Mouse (Mus musculus): Measurements from ENCODE around the gene BC067074. TPM values are rescaled to one million over a fixed set of nuclear protein-coding genes. Genes with fewer than 3 reads are reported as not detected.
A peak's percentile ranks its signal among the peaks of the same experiment; 100 is the strongest.
"Not testable (repeated sequence)": the region's sequence is repeated elsewhere in the genome, so short reads cannot be mapped to it uniquely, and the experiment has no call there.

BC067074 gene
- polyA plus RNA-seq, 1 experiment, result 0.17 TPM

DNA sequence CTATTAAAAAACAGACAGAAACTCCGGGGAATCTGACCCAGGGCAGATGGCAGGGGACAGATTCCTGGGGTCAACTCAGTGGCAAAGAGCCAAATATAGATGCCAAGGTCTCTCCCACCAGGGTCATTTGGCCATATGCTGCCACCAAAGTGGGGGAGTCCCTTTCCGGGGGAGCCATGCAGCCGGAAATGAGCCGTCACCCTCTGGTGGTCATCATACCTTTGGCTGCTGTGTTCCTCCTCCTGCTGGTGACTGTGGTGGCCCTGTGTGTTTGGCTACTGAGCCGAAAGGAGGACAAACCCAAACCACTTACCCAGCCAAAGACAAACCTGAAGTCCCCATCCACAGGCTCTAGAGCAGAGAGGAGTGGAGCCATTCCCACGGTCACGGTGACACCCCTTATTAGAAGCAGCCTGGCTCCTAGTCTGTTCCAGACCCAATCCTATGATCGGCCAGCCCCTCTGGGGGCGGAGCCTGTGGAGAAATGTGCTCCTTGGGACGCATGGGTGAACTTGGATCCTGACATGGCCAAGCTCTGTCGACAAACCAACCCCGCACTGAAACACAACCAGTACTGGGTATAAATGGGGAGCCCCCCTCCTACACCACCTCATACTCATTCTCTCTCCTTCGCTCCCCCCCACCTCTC, 76.1 kb downstream of the BC067074 start:
- WGBS, result 79% methylated on average over 13 of the region's 13 CpGs

DNA sequence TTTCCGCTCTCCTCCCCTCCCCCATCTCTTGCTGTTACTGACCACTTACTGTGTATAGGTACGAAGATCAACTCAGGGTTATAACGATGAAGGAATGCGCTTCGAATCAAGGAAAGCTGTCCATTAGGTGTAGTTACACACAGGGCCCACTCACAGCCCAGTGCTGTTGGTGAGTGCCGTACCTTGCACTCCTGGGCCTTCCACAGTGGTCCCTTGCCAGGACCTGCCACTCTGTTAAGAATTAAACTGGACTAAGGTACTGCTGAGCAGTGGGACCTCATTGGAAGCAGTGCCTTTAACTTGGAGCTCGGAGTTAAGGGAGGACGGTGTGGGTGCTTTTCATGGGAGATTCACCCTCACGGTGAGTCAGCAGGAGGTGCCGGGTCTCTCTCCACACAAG, 76.7 kb downstream of the BC067074 start:
- DNase-seq (ENCODE audit: low read depth, low spot score), result no peak
- WGBS, result 79% methylated on average over 10 of the region's 10 CpGs

More for the DNA sequence above, 76.1 kb downstream of the BC067074 start:
- no peak for DNase-seq (ENCODE audit: low read depth, low spot score)

DNA sequence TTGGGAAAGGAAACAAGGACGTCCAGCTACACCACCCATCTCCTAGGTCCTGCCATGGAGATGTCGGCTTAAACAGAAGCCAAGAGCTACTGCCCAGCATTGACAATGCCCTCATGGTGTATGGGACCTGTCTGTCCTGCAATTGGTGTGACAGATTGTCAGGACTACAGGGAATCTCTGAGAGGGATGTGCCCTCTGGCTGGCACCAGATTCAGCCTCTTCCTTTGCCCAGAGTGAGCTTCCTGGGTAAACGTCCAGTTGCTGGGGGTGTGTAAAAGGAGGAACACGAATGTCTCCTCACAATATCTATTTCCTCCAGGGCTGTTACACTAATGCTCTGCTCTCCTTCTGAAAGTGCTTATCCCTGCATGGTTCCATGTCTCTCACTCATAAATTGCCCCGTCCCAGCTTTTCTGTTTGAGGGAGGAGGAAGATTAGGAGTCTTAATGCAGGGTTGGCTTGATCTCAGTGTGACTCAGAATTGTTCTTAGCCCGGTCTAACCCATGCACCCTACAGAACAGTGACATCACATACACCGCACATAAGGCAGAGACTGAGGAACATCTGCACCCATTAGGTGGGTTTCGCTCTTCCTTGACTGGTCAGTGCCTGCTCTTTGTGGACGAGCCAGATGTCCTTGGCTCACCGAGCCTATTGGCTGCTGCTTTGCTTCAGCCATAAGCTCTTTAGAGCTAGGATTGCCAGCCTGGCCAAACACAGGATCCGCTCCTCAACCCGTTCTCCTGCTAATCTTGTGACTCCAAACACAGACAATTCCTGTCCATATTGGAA, 80.5 kb downstream of the BC067074 start:
- 69% methylated on average over 12 of the region's 12 CpGs for WGBS
- DNase-seq (ENCODE audit: low read depth, low spot score), result no peak

DNA sequence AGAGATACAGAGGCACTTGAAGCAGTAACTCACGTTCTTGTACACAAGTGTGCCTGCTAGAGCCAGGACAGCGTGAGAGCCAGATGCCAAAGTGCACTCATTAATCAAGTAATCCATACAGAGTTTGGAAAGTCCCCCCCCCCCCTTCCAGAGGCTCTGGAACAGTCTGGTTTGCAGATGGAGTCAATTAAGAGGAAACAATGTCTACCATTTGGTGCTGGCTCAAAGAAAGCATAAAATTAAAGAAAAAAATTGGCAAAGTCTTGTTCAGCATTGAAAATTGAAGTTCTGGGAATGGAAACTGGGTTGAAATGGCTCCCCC, 81.1 kb downstream of the BC067074 start:
- no peak for DNase-seq (ENCODE audit: low read depth, low spot score)
- WGBS, result 30% methylated on average over 2 of the region's 2 CpGs

DNA sequence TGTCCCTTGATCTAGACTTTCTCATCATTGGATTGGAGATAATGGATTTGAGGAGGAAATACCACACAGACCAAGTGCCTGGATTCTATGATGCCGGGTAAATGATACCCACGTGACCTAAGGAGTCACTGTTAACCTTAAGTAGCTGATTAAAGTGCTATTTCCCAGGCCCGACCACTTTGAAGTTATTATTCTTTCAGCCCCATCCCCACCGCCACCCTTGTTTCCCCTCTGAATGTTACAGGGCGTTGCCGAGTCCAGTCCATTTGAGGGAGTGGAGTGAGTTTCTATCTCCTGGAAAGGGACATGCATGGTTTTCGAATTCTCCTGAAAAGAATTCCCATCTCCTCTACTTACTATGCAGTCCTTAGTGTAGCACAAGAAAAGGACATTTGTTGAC, 84.7 kb downstream of the BC067074 start:
- DNase-seq (ENCODE audit: low read depth, low spot score), result no peak
- 89% methylated on average over 7 of the region's 7 CpGs for WGBS

DNA sequence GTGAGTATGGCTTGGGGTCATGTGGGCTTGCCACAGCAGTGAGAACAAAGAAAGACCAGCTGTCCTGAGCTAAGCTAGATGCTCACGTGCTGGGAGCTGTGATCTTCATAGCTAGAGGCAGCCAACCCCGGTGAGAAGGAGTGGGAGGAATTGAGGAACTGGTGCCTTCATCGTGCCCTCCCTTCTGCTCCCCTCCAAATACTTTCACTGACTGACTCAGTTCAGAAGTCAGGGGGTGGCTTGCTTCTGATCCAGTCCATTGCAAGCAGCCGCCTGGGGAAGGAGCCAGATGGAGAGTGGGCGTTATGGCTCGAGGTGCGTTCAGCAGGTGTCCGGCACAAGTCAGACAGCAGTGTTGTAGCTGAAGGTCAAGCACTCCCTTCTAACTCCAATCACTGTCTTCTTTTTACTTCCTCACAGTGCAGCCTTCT, 86.0 kb downstream of the BC067074 start:
- no peak for DNase-seq (ENCODE audit: low read depth, low spot score)
- 78% methylated on average over 8 of the region's 8 CpGs for WGBS

DNA sequence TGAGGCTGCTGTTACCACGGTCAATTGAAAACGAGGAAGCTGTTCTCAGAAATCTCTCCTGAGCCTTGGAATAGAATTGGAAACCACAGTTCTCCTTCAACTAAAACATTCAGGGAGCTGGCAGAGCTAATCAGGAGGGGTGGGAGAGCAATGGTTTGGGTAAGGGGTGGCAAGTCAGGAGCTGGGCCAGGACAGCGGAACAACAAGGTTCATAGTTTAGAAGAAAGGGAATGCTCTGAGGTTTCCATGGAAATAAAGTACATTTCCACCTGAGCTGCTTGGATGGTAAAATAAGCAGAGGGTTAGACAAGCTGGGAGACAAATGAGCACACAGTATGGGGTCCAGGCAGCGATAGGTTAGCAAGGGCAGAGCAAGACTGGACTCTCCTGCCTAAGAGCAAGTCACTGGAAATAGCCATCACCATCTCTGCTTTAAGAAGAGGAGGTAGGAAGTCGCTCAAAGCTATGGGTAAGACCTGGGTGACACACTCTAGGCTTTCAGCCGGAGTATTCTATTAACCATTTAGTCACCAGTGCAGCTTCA, 86.9 kb downstream of the BC067074 start:
- WGBS, result 65% methylated on average over 6 of the region's 6 CpGs
- DNase-seq (ENCODE audit: low read depth, low spot score), result no peak

DNA sequence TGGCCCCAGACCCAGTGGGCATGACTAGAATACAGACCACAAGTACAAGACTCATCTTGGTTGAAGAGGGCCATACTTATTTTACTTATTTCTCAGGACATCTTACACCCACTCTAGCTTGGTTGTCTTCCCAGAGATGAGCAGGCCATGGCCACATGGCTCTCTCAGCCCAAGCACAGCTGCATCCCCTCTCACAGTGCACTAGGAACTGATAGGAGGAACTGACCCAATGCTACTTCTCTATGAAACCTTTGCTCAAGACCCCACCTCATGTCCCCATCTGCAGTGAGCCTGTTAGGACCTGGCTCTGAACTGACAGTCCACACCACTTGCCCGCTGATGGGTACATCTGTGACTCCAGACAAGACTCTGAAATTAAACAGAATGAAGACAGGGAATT, 88.8 kb downstream of the BC067074 start:
- DNase-seq (ENCODE audit: low read depth, low spot score), result no peak
- WGBS, result 88% methylated on average over 1 of the region's 1 CpGs

DNA sequence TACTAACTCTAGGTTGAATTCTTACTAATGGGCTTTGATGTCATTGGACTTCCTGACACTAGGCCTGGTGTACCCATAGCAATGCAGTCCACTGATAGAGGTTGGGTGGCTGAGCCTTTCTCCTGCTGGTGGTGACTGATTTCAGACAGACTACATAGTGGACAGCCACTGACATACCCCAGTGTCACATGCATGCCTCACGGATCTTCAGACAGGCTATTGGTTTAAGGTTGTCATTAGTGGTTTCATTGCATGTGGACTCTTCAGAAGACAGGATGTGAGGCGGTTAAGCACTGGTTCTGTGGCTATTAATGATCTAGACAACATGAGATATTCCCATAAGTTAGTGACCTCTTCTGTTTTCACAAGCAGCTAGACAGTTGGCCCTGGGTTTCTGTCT, 89.2 kb downstream of the BC067074 start:
- 78% methylated on average over 2 of the region's 2 CpGs for WGBS

DNA sequence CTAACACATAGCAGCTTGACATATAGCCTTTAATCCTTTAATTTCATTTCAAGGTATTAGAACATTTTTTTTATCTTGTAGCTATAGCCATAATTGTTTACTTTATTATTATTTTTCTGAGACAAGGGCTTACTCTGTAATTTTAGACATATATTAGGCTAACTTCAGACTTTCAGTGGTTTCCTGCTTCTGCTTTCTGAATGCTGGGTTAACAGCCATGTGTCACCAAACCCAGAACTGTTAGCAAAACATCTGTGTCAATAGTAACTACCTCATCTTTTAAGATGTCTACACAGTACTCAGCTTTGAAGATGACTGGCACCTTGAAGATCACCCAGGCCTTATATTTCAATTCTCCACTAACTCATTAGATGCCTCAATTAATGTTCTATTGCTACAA, 89.8 kb downstream of the BC067074 start:
- not testable (repeated sequence) for DNase-seq (ENCODE audit: low read depth, low spot score)

More for the DNA sequence above, 89.2 kb downstream of the BC067074 start:
- no peak for DNase-seq (ENCODE audit: low read depth, low spot score)

DNA sequence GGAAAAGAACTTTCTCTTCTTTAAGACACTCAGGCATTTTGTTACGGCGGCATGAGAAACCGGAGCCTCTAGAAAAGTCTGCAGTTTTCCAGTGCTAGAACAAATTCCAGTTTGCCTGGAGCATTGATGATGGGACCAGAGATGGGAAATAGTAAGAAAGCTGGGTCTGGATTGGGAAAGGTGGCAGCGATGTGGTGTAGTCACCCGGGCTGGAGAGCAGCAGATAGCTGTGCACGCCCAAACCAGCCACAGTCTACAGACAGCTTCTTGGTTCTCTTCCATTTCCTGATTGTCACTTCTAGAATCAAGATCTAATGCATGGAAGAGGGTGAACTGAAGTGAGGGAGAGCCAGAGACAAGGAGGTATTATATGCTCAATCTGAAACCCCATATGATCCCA, 100.4 kb downstream of the BC067074 start:
- DNase-seq (ENCODE audit: low read depth, low spot score), result no peak
- 90% methylated on average over 6 of the region's 6 CpGs for WGBS

DNA sequence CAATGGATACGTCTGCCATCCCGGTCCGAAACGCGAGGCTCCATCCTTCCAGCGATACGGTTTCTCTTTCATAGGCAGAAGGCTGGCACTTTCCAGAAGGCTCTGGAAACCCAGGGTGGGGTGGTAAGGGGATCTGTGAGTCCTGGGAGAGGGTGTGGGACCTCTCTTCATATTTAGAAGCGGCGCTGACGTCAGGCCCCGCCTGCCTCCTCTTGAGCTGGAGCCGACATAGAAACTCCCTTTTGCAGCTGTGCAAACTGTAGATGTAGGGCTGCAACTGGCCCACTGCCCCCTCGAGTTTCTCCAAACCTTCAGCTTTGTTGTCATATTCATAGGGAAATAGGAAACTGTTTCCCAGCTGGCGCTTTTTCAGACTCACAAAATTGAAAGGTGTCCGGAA, 101.6 kb downstream of the BC067074 start:
- no peak for DNase-seq (ENCODE audit: low read depth, low spot score)
- WGBS, result 67% methylated on average over 15 of the region's 15 CpGs

DNA sequence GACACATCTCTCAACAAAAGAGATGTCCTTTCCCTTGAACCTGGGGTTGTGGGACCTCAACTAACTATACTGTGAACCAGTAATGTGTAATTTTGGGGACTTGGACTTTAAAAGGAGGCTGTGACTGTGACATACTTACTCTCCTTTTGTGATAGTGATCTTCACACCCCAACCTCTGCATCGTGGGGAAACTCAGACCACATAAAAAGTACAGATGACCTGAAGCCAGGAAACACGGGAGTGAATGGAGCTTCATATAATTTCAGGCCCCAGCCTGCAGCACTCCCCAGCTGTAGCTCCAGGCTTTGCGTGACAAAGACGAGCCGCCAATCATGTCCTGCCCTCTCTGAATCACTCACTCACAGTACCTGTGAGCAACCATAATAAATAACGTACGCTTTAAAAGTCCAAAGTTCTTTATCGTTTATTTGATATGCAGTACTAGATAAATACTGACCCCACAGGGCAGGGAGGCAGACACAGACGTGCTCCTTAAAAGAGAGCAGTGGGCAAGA, 104.1 kb downstream of the BC067074 start:
- DNase-seq (ENCODE audit: low read depth, low spot score), result no peak
- WGBS, result 46% methylated on average over 9 of the region's 9 CpGs

DNA sequence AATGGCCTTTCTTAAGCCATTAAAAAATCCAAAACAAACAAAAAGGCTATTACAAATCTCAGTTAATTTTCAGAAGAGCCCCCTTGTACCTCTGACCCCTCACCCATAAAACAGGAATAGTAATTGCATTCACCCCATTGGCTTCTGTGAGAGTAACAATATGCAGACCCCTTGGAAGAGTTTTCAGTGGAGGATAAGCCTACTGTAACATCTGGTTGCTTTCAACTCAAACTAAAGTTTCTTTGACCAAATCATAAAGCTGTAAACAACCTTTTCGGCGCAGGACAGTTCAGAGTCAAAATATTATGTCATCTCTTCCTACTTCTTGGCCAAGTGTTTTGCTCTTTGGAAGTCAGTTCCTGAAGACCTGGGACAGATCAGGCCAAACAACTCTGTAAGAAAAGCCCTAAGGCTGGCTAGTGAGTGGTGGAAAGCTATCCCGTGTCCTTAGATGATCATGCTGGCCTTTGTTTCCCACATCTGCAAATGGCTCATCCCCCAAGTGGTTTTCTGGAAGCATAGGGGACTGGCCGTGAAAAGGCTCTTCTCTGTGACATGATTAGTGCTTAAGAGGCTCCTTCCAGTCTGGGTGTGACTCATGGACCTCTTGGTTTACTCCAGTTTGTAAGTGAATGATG, 108.5 kb downstream of the BC067074 start:
- 69% methylated on average over 4 of the region's 4 CpGs for WGBS
- no peak for DNase-seq (ENCODE audit: low read depth, low spot score)

DNA sequence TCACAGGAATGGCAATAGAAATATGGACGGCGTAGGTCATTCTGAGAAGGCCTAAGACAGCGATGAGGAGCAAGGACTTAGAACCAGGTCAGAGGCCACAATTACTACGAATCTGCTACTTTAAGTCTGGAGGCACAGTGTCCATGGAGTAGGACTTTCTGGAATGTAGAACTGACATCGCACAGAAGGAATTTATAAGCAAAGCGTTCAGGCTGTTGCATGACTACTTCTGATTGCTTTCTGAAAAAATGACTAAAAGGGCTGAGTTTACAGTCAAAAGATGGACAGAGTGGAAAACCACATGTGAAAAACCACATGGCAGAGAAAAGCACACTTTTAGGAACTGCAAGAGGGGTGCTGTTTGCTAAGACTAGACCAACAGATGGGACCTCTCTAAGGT, 110.7 kb downstream of the BC067074 start:
- 70% methylated on average over 6 of the region's 6 CpGs for WGBS

DNA sequence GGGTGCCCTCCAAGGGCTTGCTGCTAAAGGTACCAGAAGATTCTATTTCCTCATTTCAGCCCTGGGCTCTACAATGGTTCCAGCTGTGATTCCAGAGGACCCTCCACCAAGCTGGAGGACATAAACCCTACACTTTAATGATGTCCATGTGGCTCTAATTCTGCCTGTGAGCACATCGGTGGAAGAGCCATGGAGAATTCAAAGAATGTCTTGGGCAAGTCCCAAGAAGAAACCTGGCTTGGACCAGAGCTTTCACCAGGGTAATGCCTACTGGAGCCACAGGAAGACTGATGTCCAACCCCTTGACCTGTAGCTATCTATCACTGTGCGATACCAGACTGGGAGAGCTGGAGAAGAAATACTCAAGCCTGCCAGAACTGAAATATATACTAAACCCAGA, 111.2 kb downstream of the BC067074 start:
- 71% methylated on average over 2 of the region's 2 CpGs for WGBS
- no peak for DNase-seq (ENCODE audit: low read depth, low spot score)

More for the DNA sequence above, 110.7 kb downstream of the BC067074 start:
- no peak for DNase-seq (ENCODE audit: low read depth, low spot score)

DNA sequence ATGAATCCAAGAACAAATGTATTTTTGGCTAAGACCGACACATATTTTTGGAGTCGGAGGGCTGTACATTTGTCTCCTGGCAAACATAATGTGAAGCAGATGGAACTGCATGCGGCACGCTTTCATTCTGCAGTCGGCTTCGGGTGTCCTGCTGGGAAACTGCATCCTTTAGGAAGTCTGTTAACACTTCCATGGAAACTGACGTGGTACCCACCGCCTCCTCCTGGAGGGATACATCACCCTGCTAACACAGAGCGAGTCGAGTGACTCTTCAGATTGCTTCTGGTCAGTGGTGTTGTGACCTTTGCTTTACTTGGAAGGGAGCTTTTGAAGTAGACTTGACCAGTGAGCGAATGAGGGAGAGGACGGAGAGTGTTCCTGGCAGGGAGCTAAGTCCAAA, 117.0 kb downstream of the BC067074 start:
- no peak for DNase-seq (ENCODE audit: low read depth, low spot score)
- 84% methylated on average over 12 of the region's 12 CpGs for WGBS

DNA sequence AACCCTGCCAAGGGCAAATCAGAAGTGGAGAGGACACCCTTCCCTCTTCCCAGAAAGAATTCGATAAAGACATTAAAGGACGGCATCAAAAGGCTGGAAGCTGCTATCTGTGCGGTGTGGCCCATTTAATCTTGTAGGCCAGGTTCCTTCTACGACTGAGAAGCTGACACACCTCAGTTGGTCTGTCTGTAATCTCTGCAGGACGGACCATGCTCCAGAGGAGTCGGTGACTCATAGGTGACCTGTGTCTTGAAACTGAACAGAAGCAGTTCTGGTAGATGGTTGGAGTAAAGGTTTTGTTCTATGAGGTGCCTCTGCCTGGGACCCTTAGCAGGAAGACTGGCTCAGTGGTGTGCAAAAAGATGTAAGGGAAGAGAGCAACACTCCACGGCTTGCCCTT, 122.6 kb downstream of the BC067074 start:
- no peak for DNase-seq (ENCODE audit: low read depth, low spot score)
- WGBS, result 90% methylated on average over 7 of the region's 7 CpGs

DNA sequence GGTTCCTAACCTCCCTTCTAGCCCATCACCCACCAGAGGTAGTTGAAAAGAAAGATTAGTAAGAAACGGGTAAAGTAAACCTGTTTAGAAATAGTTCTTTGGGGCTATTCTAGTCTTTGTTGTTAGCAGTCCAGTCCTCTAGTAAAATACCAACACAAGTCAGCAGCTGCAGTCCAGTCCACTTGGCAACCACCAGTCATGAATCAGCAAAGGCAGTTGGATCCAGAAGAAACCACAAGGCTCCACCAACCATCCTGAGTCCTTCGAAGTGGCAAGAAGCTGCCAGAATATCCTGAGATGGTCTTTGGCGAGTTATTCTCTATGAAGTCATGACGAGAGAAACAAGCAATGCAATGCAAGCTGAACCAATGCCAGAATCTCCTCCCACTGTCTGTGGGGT, 124.0 kb downstream of the BC067074 start:
- 91% methylated on average over 4 of the region's 4 CpGs for WGBS
- no peak for DNase-seq (ENCODE audit: low read depth, low spot score)

DNA sequence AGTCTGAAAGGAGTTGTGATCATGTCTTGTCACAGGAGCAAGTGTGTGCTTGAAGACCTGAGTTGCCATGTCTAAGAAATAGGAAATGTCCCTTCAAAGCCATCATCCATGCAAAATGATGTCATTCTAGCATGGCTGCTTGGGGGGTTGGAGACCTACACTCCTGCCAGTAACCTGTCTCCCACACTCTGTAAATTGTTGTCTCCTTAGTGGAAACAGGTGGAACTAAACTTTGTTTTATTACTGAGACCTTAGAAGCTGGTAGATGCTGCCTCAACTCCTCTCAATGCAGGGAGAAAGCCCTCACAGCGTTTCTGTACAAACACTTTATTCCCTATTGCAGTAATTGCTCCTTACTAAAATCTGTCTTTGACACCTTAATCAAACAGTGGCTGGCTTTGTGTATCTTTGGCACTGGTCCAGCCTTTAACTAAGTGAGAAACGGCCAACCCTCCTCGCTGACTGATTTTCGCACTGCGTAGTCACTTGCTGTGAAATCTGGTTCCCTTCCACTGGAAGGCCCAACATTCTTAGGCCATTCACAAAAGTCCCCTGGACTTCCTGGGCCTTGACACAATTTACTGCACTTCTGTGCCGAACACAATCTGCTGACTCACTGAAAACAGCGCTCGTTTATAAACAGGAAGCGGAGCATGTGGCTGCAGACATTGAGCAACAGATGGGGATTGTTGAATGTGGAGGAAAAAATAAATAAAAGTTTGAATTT, 125.0 kb downstream of the BC067074 start:
- DNase-seq (ENCODE audit: low read depth, low spot score), result peak; percentile 16
- WGBS, result 7% methylated on average over 9 of the region's 9 CpGs

Measured in large intestine, adult 2 months (tissue).